In genomic region chr5:92834513-92834912, GRCm38 (mm10) we compare ENCODE assay signal across 23 mouse cellular contexts.
"Had no signal": no experiment of that assay in that cellular context is flagged by ENCODE, and none has a peak within 500 bp of the region (broad histone marks: within the 10 kb centered on the region; RNA-seq: fewer than 3 reads in every experiment).

No protein-coding gene starts in this region.

- H3K27me3 ChIP-seq: limb, embryonic 12.5 days; limb, embryonic 15.5 days; midbrain, embryonic 12.5 days; midbrain, embryonic 15.5 days; neural tube, embryonic 12.5 days; neural tube, embryonic 15.5 days; stomach, embryonic 15.5 days had no signal

- H3K4me2 ChIP-seq: limb, embryonic 12.5 days; limb, embryonic 15.5 days; liver, embryonic 11.5 days; lung, embryonic 14.5 days; midbrain, embryonic 12.5 days; midbrain, embryonic 15.5 days; neural tube, embryonic 12.5 days; neural tube, embryonic 15.5 days; stomach, embryonic 15.5 days had no signal

- DNase-seq: kidney, postnatal 14 days; kidney, postnatal 4 days; left cerebral cortex, postnatal 4 days; liver, postnatal 0 days; lung, embryonic 14.5 days; right cerebral cortex, adult 18-20 months; right cerebral cortex, postnatal 14 days; right cerebral cortex, postnatal 4 days; thymus, adult 2 months; thymus, postnatal 14 days; thymus, postnatal 4 days had no signal

- H3K9me3 ChIP-seq: limb, embryonic 12.5 days; limb, embryonic 15.5 days; midbrain, embryonic 12.5 days; midbrain, embryonic 15.5 days; neural tube, embryonic 12.5 days; neural tube, embryonic 15.5 days; stomach, embryonic 15.5 days had no signal

- H3K4me3 ChIP-seq: limb, embryonic 12.5 days; limb, embryonic 15.5 days; midbrain, embryonic 12.5 days; midbrain, embryonic 15.5 days; neural tube, embryonic 12.5 days; neural tube, embryonic 15.5 days; stomach, embryonic 15.5 days had no signal

- H3K4me1 ChIP-seq: limb, embryonic 12.5 days; limb, embryonic 15.5 days; midbrain, embryonic 15.5 days; neural tube, embryonic 12.5 days had no signal

- H3K9ac ChIP-seq: limb, embryonic 12.5 days; limb, embryonic 15.5 days; liver, embryonic 14.5 days; liver, postnatal 0 days; lung, embryonic 14.5 days; midbrain, embryonic 12.5 days; midbrain, embryonic 15.5 days; neural tube, embryonic 12.5 days; neural tube, embryonic 15.5 days; stomach, embryonic 15.5 days had no signal

- H3K27ac ChIP-seq: limb, embryonic 12.5 days; limb, embryonic 15.5 days; liver, embryonic 14.5 days; macrophage; midbrain, embryonic 12.5 days; midbrain, embryonic 15.5 days; neural tube, embryonic 12.5 days; neural tube, embryonic 15.5 days; stomach, embryonic 15.5 days had no signal

- ATAC-seq: intestine, embryonic 16.5 days; liver, postnatal 0 days; lung, postnatal 0 days; midbrain, embryonic 15.5 days had no signal

- H3K36me3 ChIP-seq: limb, embryonic 12.5 days; limb, embryonic 15.5 days; midbrain, embryonic 12.5 days; midbrain, embryonic 15.5 days; neural tube, embryonic 12.5 days; neural tube, embryonic 15.5 days; stomach, embryonic 15.5 days had no signal
